Mouse (Mus musculus): ENCODE measurements around the gene Smg9. TPM values are rescaled to one million over a fixed set of nuclear protein-coding genes. Genes with fewer than 3 reads are reported as not detected.
A peak's percentile ranks its signal among the peaks of the same experiment; 100 is the strongest.

Smg9 gene
- polyA plus RNA-seq, 1 experiment from 2014 or later = 33.4 TPM

DNA sequence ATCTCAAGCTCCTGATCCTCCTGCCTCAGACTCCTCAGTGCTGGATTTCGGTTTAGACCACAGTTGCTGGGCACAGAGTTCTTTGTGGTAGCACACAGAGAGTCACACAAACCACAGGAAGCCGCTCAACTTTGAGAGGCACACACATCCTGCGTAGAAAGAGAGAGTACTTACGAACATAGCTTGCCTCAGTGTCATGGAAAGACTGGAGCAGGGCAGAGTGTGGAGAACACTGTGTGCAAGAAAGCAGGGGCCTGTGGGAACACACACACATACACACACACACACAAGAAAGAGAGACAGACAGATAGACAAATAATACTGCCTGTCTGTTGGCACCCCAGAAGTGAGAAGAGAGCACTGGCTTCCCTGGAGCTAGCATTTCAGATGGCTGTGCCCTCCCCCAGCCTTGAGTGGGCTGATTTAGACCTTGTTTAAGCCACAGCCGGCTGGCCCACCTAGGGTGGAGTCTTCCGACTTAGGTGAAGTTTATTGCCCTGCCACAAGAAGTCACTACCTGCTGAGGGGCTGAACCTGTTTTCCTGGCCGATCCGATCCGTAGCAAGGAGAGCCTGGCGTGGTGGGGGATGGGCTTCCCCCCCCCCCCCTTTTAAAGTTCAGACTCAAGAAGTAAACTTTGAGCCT, 58.4 kb downstream of the Smg9 start:
- no peak for ATAC-seq (replicated peaks)
- 67% methylated on average over 10 of the region's 10 CpGs for WGBS

GRCm38 (mm10) chr7:24459440-24459839, 60.0 kb downstream of the Smg9 start:
- Histone ChIP-seq H3K4me1 (0 out of 2 replicates have a peak, but pooled peaks cover 3% of the 10 kb centered on the region), H3K36me3 (no peaks in the 10 kb centered on the region), H3K9me3 (no peaks in the 10 kb centered on the region), H3K27ac (replicated peaks) (no peak overlapping the region), H3K4me2 (replicated peaks) (no peak overlapping the region), H3K27me3 (no peaks in the 10 kb centered on the region; the same call in 1 of the 2 replicates), H3K9ac (replicated peaks) (no peak overlapping the region), H3K4me3 (no peak overlapping the region)
- ATAC-seq (replicated peaks) = no peak
- WGBS = 85% methylated on average over 5 of the region's 5 CpGs

More for the DNA sequence above, 58.4 kb downstream of the Smg9 start:
- Histone ChIP-seq H3K4me2 (replicated peaks) (no peak overlapping the region), H3K4me1 (0 out of 2 replicates have a peak, but pooled peaks cover 3% of the 10 kb centered on the region), H3K9me3 (no peaks in the 10 kb centered on the region), H3K36me3 (no peaks in the 10 kb centered on the region), H3K27me3 (no peaks in the 10 kb centered on the region), H3K4me3 (no peak overlapping the region), H3K27ac (replicated peaks) (no peak overlapping the region), H3K9ac (replicated peaks) (no peak overlapping the region)

GRCm38 (mm10) chr7:24459843-24460242, 60.4 kb downstream of the Smg9 start:
- no peak overlapping the region for H3K4me2 ChIP-seq (replicated peaks)
- H3K4me1 ChIP-seq = 0 out of 2 replicates have a peak, but pooled peaks cover 3% of the 10 kb centered on the region
- no peaks in the 10 kb centered on the region; the same call in 1 of the 2 replicates for H3K27me3 ChIP-seq
- H3K36me3 ChIP-seq = no peaks in the 10 kb centered on the region
- H3K4me3 ChIP-seq = no peak overlapping the region
- WGBS = 77% methylated on average over 3 of the region's 3 CpGs
- no peak overlapping the region for H3K9ac ChIP-seq (replicated peaks)
- H3K9me3 ChIP-seq = no peaks in the 10 kb centered on the region
- H3K27ac ChIP-seq (replicated peaks) = no peak overlapping the region
- no peak for ATAC-seq (replicated peaks)

DNA sequence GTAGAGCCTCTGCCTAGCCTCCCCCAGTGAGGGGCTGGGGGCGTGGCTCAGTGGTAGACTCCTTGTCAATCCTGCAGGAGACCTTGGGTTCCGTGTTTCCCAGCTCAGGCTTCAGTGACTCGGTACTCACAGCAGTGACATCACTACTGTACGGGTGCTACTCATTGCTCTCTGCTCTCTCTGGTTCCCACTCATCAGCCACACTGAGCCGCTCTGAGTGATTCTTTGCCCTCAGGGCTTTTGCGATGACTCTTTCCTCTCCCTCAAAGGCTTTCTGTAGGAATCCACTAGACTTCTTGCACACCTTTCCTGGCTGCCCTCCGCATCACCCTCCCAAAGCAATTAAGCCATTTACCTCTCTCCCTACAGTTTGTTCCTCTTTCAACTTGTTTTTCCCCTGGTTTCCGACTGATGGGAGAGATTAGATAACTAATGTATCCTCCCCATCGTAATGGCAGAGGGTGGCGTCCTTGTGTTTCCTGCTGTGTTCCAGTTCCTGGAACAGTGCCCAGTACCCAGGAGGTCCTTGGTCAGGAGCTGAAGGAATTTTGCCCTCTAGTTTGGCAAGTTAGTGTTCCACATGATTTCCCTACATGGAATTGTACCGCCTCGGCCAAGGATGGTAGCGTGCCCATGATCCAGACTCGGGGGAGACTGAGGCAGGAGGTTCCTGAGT, 62.1 kb downstream of the Smg9 start:
- Histone ChIP-seq H3K9me3 (no peaks in the 10 kb centered on the region), H3K27me3 (no peaks in the 10 kb centered on the region; the same call in 1 of the 2 replicates), H3K36me3 (no peaks in the 10 kb centered on the region), H3K9ac (replicated peaks) (no peak overlapping the region), H3K27ac (replicated peaks) (no peak overlapping the region), H3K4me3 (no peak overlapping the region), H3K4me2 (replicated peaks) (no peak overlapping the region), H3K4me1 (0 out of 2 replicates have a peak, but pooled peaks cover 3% of the 10 kb centered on the region)
- WGBS = 70% methylated on average over 14 of the region's 14 CpGs
- ATAC-seq (replicated peaks) = no peak

- ATAC-seq (replicated peaks) = no peak
- H3K4me2 ChIP-seq (replicated peaks) = peak within 1 kb of the TSS; percentile 19; the same call in 1 of the 2 replicates
- no peak within 1 kb of the TSS; the same call in 1 of the 2 replicates for H3K9ac ChIP-seq (replicated peaks)
Observed at GRCm38 (mm10) chr7:24462388-24463319, 63.2 kb downstream of the Smg9 start, which contains the start of gene Plaur. Plaur (plus strand) TSS chr7:24462484.

GRCm38 (mm10) chr7:24466835-24467234, 67.4 kb downstream of the Smg9 start:
- Histone ChIP-seq H3K4me1 (0 out of 2 replicates have a peak, but pooled peaks cover 3% of the 10 kb centered on the region), H3K4me2 (replicated peaks) (no peak overlapping the region), H3K4me3 (no peak overlapping the region), H3K27ac (replicated peaks) (no peak overlapping the region), H3K36me3 (no peaks in the 10 kb centered on the region), H3K9ac (replicated peaks) (no peak overlapping the region), H3K9me3 (no peaks in the 10 kb centered on the region), H3K27me3 (no peaks in the 10 kb centered on the region; the same call in 1 of the 2 replicates)
- 93% methylated on average over 6 of the region's 6 CpGs for WGBS
- no peak for ATAC-seq (replicated peaks)

More at GRCm38 (mm10) chr7:24462388-24463319, 63.2 kb downstream of the Smg9 start, which contains the start of gene Plaur:
- no peak within 1 kb of the TSS for H3K4me3 ChIP-seq
- H3K36me3 ChIP-seq = no peaks in the 10 kb centered on the region
- 9% methylated on average over 26 of the region's 27 CpGs for WGBS
- H3K4me1 ChIP-seq = 0 out of 2 replicates have a peak, but pooled peaks cover 3% of the 10 kb centered on the region
- no peaks in the 10 kb centered on the region for H3K9me3 ChIP-seq
- H3K27ac ChIP-seq (replicated peaks) = no peak within 1 kb of the TSS
- no peaks in the 10 kb centered on the region; the same call in 1 of the 2 replicates for H3K27me3 ChIP-seq

- Histone ChIP-seq H3K9me3 (no peaks in the 10 kb centered on the region), H3K36me3 (no peaks in the 10 kb centered on the region)
- WGBS = 85% methylated on average over 5 of the region's 5 CpGs
Observed at GRCm38 (mm10) chr7:24467886-24468285, 68.5 kb downstream of the Smg9 start.

DNA sequence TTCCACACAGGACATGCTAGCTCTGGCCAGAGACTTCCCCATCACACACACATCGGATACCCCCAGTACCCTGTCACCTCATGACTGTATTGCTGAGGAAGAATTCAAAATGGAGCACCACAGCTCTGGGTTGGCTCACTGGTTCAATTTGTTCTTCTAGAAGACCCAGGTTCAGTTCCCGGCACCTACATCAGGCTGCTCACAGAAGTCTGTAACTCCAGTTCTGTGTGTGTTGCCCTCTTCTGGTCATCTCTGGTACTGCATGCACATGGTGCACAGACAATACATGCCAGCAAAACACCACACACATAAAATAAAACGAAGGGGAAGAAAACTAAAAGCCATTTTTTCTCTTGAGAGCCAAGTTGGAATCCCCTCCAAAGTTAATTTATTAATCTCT, 69.7 kb downstream of the Smg9 start:
- no peaks in the 10 kb centered on the region; the same call in 1 of the 2 replicates for H3K27me3 ChIP-seq
- WGBS = 89% methylated on average over 3 of the region's 3 CpGs
- no peak overlapping the region for H3K4me2 ChIP-seq (replicated peaks)
- H3K9me3 ChIP-seq = no peaks in the 10 kb centered on the region
- H3K4me3 ChIP-seq = no peak overlapping the region
- H3K27ac ChIP-seq (replicated peaks) = no peak overlapping the region
- no peaks in the 10 kb centered on the region for H3K36me3 ChIP-seq
- peaks cover 1% of the 10 kb centered on the region; the same call in 1 of the 2 replicates for H3K4me1 ChIP-seq
- no peak for ATAC-seq (replicated peaks)
- H3K9ac ChIP-seq (replicated peaks) = no peak overlapping the region

More at GRCm38 (mm10) chr7:24467886-24468285, 68.5 kb downstream of the Smg9 start:
- H3K27ac ChIP-seq (replicated peaks) = no peak overlapping the region
- no peak overlapping the region for H3K4me3 ChIP-seq
- no peak for ATAC-seq (replicated peaks)
- no peak overlapping the region for H3K4me2 ChIP-seq (replicated peaks)
- no peak overlapping the region for H3K9ac ChIP-seq (replicated peaks)
- H3K4me1 ChIP-seq = no peaks in the 10 kb centered on the region
- no peaks in the 10 kb centered on the region; the same call in 1 of the 2 replicates for H3K27me3 ChIP-seq

- ATAC-seq (replicated peaks) = no peak
- Histone ChIP-seq H3K4me3 (no peak overlapping the region), H3K36me3 (no peaks in the 10 kb centered on the region), H3K9me3 (no peaks in the 10 kb centered on the region), H3K27ac (replicated peaks) (no peak overlapping the region), H3K4me2 (replicated peaks) (no peak overlapping the region), H3K4me1 (peaks cover 8% of the 10 kb centered on the region), H3K9ac (replicated peaks) (no peak overlapping the region), H3K27me3 (no peaks in the 10 kb centered on the region)
- whole genome bisulfite sequencing = 94% methylated on average over 7 of the region's 7 CpGs
Observed at GRCm38 (mm10) chr7:24470356-24470755, 70.9 kb downstream of the Smg9 start.
